Mouse (Mus musculus) left cerebral cortex, adult 9 months (tissue): ENCODE data around the gene Myo16.

ENCODE experiments used
- DNase-seq, 2 experiments: peaks; one replicate each; pipeline ENCODE4 v3.0.0; 2022; ENCODE audit warnings: low spot score in 2 of 2

Gene Myo16

DNA sequence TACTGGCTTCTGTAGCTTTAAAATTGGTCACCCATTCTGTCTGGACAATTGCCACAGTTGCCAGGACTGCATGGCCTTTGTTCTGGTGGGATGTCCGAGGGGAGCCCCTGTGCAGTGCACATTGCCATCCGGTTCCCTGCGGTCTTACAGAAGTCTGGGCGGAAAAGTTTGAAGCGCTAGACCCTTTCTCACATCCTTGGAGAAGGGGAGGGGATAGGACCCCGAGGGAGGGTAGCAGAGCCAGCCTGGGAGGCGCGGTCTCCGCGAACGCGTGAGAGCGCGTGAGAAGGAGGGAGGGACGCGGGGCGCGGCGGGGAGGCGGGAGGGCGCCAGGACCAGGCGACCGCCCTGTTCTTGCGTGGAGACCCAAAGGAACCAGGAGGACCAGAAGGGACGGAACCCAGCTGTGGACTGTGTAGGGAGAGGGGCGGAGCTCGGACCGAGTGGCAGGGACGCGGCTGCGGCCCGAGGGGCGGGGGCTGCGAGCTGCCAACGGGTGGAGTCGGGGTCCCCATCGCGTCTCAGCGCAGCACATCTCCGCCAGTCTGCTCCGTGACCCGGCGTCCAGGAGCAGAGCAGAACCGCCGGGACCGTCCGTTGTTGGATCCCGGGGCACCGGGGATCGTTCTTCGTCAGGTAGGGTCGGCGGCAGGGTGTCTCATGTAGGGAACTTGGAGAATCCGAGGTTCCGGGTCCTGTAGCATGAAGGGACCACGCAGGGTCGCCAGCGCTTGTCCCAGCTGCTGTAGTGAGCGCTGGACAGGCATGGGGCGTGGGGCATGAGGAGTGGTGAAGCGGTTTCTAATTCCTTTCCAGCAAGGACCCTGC lies at the start of gene Myo16:
Gene Myo16, plus strand, starts transcription at position 301 of the 828 bp plus-strand sequence.
- no peak for DNase-seq

DNA sequence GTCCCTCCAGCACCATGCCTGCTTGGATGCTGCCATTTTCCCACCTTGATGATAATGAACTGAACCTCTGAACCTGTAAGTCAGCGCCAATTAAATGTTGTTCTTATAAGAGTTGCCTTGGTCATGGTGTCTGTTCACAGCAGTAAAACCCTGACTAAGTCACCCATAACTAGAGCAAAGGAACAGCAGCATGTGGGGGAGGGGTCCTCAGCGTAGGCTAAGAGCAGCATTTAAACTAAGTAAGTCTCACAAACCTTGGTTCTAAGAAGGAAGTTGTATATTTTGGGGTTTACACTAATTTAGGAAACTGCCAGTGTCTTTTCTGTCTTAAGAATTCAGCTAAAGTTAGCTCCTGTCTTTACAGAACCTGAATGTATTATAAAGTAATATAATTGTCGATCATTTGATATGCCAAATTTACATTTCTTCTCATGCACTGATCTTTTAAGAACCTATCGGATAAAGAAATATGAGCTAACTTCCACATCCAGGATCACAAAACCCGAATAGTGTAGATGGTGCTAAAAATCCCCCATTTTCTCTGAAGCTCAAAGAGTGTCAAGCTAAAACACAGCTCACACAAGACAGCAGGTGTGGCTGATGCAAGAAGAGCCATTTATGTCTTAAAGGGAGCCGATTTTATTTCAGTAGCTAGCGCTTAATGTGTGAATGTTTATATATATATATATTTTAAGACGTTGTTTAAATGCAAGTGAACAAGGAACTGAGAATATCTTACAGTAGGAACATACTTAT lies 45.0 kb upstream of the Myo16 start:
- no peak for DNase-seq

GRCm38 (mm10) chr8:10122749-10123148 lies 31.0 kb upstream of the Myo16 start:
- no peak for DNase-seq

GRCm38 (mm10) chr8:10123412-10123811 lies 30.3 kb upstream of the Myo16 start:
- DNase-seq, result no peak

DNA sequence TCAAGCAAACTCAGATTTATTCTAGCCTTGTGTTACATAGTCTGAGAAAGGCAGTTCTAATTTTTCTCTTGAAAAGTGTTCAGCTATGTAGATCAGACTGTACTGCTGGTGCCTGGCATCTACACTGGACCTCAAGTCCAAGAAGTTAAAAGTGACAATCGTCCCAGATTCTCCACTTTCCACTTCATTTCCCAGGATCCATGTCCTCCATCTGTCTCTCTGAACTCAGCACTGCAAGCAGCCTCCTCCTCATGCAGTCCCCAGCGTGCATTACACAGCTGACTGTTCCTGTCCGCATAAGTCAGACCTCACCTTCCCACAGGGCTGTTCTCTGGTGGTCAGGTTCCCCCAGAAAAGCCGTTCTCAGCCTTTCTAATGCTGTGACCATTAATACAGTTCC lies 28.0 kb upstream of the Myo16 start:
- no peak for DNase-seq

DNA sequence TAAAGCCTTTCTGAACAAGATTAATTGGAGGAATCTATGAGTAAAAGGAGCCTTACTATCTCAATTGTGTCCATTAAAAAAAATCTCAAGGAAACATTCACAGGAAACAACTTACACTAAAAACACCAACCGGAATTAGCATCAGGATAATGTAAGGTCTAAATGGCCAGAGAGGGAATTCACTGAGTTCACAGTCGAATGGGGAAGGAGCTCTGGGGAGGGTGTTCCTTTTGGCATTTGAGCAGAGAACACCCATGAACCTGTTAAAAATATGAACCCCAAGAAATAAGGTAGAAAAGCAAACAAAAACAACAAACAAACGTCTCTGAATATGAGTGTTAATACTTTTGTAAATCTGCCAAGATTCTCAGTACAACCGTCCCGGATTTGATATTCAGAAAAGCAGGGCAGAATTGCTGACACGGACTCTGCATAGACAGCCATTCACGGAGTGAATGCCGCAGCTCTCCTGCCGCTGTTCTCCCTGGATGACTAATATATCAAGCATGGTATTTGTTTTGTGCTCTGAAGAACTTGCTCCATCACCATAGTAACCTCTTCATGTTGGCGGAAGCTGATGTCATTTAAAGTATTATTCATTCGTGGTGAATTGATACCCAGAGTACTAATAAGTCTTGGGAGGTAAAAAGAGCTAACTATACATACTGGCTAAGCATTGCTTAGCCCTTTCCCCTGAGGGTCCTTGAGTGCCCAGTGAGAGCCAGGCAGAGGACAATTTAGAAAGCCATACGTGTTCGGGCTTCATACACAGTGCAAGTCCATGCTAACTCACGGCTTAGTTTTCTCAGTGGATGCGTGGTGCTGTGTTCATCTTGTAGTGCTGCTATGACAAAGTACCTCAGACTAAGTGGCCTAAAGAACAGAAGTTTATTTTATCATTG lies 22.9 kb upstream of the Myo16 start:
- peak; percentile 22 to 38 for DNase-seq

GRCm38 (mm10) chr8:10139536-10139935 lies 14.2 kb upstream of the Myo16 start:
- no peak for DNase-seq

DNA sequence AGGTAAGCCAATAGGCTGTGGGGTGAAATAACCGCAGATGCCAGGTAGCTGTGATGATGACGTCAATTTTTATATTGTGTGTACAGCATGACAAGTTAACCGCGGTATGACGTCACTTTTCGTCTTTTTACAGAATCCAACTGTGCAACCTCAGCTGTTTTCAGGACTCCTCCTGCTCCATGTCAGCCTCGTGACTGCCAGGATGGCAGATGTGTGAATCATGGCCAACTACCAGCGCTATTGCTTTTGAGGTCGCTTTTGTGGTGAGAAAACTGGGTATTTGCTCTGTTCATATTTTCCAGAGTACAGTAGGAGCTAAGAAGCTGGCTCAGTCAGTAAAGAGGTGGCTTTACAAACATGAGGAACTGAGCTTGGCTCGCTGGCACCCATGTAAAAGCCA lies 9.8 kb upstream of the Myo16 start:
- DNase-seq, result no peak

DNA sequence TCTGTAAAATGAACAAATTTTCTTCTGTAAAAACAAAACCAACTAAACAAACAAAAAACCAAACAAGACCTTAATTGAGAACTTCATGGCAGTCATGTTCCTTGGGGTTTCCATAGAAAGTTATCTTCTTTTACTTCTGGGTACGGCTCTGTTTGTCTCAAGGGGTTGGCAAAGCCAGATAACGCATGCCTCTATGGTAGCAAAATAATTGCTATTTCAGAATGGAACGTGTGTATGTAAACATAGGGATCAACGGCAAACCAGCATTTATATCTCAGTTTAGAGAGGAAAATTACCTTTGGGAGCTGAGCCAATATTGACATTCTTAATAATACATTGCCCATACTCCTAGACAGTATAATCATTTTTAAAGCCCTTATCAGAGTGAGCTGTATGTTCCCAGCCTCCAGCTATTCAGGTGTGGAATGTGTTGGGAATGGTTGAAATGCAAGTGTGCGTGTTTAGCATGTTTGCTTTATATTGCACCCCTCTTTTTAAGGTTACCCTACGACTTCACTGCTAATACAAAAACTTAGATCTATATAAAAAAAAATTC lies 1.9 kb upstream of the Myo16 start:
- no peak for DNase-seq

GRCm38 (mm10) chr8:10154439-10154745 lies 681 bp downstream of the Myo16 start:
- no peak for DNase-seq

DNA sequence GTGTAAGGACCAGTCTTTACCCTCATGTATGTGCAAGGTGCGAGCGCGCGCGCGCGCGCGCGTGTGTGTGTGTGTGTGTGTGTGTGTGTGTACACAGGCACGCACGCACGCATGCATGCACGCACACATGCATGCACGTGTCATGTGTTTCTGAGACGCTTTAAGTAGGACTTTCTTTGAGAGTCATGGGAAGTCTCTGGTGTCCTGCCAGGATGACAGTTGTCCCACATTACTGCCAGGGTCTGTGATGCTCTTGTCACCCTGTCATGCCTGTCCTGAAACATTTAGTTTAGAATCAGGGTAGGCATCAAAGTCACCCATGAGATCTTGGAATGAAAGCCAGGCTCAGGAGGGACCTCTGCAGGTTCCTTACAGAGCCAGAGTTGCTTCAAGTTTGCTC lies 1.4 kb downstream of the Myo16 start:
- no peak for DNase-seq

- DNase-seq, result no peak
These were observed 7.4 kb downstream of the Myo16 start for GRCm38 (mm10) chr8:10161106-10161505.

DNA sequence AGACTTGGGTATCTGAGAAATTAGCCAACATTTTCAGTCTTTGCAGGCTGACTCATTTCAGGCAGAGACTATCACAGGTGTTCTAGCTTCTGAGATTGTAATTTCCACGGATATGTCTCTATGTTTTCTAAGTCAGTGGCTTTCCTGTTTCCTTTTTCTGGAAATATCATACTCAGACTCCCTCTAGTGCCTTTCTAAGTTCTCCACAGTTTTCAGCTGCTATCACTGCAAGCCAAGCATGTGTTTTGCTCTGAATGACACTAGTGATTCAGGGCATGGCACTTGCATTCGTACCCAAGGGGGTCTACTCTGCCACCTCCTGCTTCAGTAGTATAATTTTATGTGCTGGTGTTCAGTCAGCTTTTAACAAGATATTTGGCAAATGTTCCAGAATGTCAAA lies 11.2 kb downstream of the Myo16 start:
- DNase-seq, result no peak

- no peak for DNase-seq
These were observed 14.6 kb downstream of the Myo16 start for GRCm38 (mm10) chr8:10168326-10168725.

GRCm38 (mm10) chr8:10169894-10170293 lies 16.2 kb downstream of the Myo16 start:
- no peak for DNase-seq

GRCm38 (mm10) chr8:10171321-10171720 lies 17.6 kb downstream of the Myo16 start:
- DNase-seq, result no peak

DNA sequence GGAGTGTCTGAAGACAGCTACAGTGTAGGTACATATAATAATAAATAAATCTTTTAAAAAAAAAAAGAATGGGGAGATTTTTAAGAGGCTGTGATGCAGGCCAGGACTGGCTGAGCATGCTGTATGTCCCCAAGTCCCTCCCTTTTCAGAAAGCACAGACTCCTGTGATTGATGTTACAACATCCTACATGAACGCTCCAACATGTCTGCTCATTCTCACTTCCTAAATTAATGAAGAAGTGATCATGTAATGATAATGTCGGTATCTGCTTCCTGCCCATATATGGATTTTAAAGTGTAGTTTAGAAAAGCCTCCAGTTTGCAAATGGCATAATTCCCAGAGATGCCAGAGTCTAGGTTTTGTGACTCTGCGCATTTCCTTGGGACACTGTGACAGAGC lies 18.6 kb downstream of the Myo16 start:
- DNase-seq, result no peak

GRCm38 (mm10) chr8:10173033-10173747 lies 19.5 kb downstream of the Myo16 start:
- DNase-seq, result no peak

GRCm38 (mm10) chr8:10174201-10174840 lies 20.6 kb downstream of the Myo16 start:
- DNase-seq, result no peak

DNA sequence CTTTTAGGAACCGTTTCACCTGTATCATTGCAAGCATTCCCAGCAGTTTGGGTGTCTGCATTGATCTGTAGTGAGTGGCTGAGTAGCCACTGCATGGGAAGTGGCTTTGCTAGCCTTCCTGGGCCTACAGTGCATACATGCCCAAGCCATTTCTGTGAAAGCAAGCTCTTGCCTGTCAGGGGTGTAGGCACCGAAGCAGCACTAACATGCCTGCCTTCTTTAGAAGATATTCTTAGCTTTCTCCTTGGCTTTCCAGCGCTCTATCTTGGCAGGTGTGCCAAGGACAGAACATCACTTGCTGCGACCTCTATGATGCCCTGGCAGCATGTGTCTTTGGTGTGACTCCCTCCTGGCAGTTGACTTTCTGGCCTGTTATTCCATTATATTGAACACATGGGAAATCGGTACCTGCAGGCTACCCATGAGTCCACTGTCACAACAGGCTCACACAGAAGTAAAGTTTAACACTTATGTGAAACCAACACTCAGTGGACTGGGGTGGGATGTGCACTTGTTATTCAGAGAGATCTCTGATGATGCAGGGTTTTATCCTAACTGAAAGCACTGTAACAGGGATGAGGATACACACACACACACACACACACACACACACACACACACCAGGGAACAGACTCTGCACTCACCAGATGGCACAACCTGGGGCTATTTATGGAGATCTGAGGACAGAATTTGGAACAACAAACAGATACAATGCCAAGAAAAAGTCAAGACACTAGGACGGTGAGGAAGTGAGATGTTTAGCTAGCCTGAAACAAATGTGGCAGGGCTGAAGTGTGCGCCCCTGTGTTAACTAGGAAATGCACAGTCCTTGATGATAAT lies 21.4 kb downstream of the Myo16 start:
- no peak for DNase-seq
